Mouse (Mus musculus): ENCODE results near the gene Jazf1.

The Jazf1 gene

GRCm38 (mm10) chr6:52912143-52912918 is 156.1 kb downstream of the Jazf1 start:
- peak; percentile 70 to 72 for DNase-seq (ENCODE audit: low spot score in 2 of 2)

GRCm38 (mm10) chr6:52906801-52907200 is 161.6 kb downstream of the Jazf1 start:
- no peak for DNase-seq (ENCODE audit: low spot score in 2 of 2)

GRCm38 (mm10) chr6:52905100-52905499 is 163.3 kb downstream of the Jazf1 start:
- DNase-seq (ENCODE audit: low spot score in 2 of 2), result no peak

- no peak for DNase-seq (ENCODE audit: low spot score in 2 of 2)
These were observed 165.0 kb downstream of the Jazf1 start for GRCm38 (mm10) chr6:52903226-52903960.

- no peak for DNase-seq (ENCODE audit: low spot score in 2 of 2)
These were observed 168.7 kb downstream of the Jazf1 start for GRCm38 (mm10) chr6:52899574-52900245.

- DNase-seq (ENCODE audit: low spot score in 2 of 2), result peak in 1 of 2 experiments; percentile 51
These were observed 173.4 kb downstream of the Jazf1 start for GRCm38 (mm10) chr6:52895075-52895474.

- DNase-seq (ENCODE audit: low spot score in 2 of 2), result peak; percentile 55 to 66
These were observed 174.0 kb downstream of the Jazf1 start for GRCm38 (mm10) chr6:52894501-52894823.

- peak in 1 of 2 experiments; percentile 52 for DNase-seq (ENCODE audit: low spot score in 2 of 2)
These were observed 174.5 kb downstream of the Jazf1 start for GRCm38 (mm10) chr6:52893811-52894500.

- DNase-seq (ENCODE audit: low spot score in 2 of 2), result no peak
These were observed 175.5 kb downstream of the Jazf1 start for GRCm38 (mm10) chr6:52892978-52893377.

GRCm38 (mm10) chr6:52887541-52888203 is 180.8 kb downstream of the Jazf1 start:
- no peak for DNase-seq (ENCODE audit: low spot score in 2 of 2)

- DNase-seq (ENCODE audit: low spot score in 2 of 2), result no peak
These were observed 184.7 kb downstream of the Jazf1 start for GRCm38 (mm10) chr6:52883773-52884172.

- DNase-seq (ENCODE audit: low spot score in 2 of 2), result no peak
These were observed 191.3 kb downstream of the Jazf1 start for GRCm38 (mm10) chr6:52877176-52877575.

- no peak for DNase-seq (ENCODE audit: low spot score in 2 of 2)
These were observed 197.1 kb downstream of the Jazf1 start for GRCm38 (mm10) chr6:52871306-52871705.

- no peak for DNase-seq (ENCODE audit: low spot score in 2 of 2)
These were observed 199.2 kb downstream of the Jazf1 start for GRCm38 (mm10) chr6:52869252-52869651.

GRCm38 (mm10) chr6:52868352-52868751 is 200.1 kb downstream of the Jazf1 start:
- no peak for DNase-seq (ENCODE audit: low spot score in 2 of 2)

GRCm38 (mm10) chr6:52861928-52862327 is 206.5 kb downstream of the Jazf1 start:
- DNase-seq (ENCODE audit: low spot score in 2 of 2), result peak in 1 of 2 experiments; percentile 18

- peak; percentile 74 to 80 for DNase-seq (ENCODE audit: low spot score in 2 of 2)
These were observed 207.1 kb downstream of the Jazf1 start for GRCm38 (mm10) chr6:52861186-52861820.

GRCm38 (mm10) chr6:52860713-52861112 is 207.7 kb downstream of the Jazf1 start:
- DNase-seq (ENCODE audit: low spot score in 2 of 2), result no peak

GRCm38 (mm10) chr6:52858911-52859431 is 209.5 kb downstream of the Jazf1 start:
- no peak for DNase-seq (ENCODE audit: low spot score in 2 of 2)

GRCm38 (mm10) chr6:52852404-52853107 is 215.9 kb downstream of the Jazf1 start:
- no peak for DNase-seq (ENCODE audit: low spot score in 2 of 2)

All from right cerebral cortex, postnatal 10 days (tissue).